Mouse (Mus musculus) thymus, adult 2 months (tissue): Measurements from ENCODE around the gene Rab11fip4.

Experiments
- CTCF ChIP-seq: fragments of 200-500 bp; IDR thresholded peaks from 2 replicates; pipeline ENCODE4 v1.5.1; 2012; ENCODE audit warnings: mild to moderate bottlenecking, control low read depth, low read length, moderate library complexity, borderline replicate concordance; ENCODE audit not compliant: control insufficient read depth, poor library complexity, insufficient read depth; ENCODE audit errors: extremely low read depth
- POLR2A ChIP-seq: fragments of 200-500 bp; IDR thresholded peaks from 2 replicates; pipeline ENCODE4 v1.6.1; 2012; ENCODE audit warnings: mild to moderate bottlenecking, low read length, control low read depth, moderate library complexity; ENCODE audit not compliant: control insufficient read depth, poor library complexity, insufficient read depth; ENCODE audit errors: extremely low read depth

GRCm38 (mm10) chr11:79663158-79663557 lies 72.1 kb downstream of the Rab11fip4 start:
- TF ChIP-seq CTCF, result no peak
- TF ChIP-seq POLR2A, result no peak
